Mouse (Mus musculus): ENCODE data around the gene Chil5. TPM values are rescaled to one million over a fixed set of nuclear protein-coding genes. Genes with fewer than 3 reads are reported as not detected.

Chil5 gene
- total RNA-seq, 2 experiments from 2014 or later: not detected

Other genes starting within 250 kb of the Chil5 start
- gene Rap1a, start 231.5 kb downstream of the Chil5 start, total RNA-seq (2021): 10 to 100 TPM; 61.0 to 63.1 TPM
- 1 to 10 TPM in 1 of 2 experiments, under 1 TPM in 1; 0.98 to 1.1 TPM for gene Adora3, start 162.0 kb downstream of the Chil5 start, total RNA-seq (2021)
- not detected for gene Tmigd3, start 161.9 kb downstream of the Chil5 start, total RNA-seq (2021)
- 1 to 10 TPM; 1.6 to 1.8 TPM for gene I830077J02Rik, start 100.2 kb downstream of the Chil5 start, total RNA-seq (2021)
- gene Wdr77, start 73.4 kb downstream of the Chil5 start, total RNA-seq (2021): 10 to 100 TPM; 43.4 to 53.4 TPM
- 100 to 1,000 TPM; 247 to 264 TPM for gene Atp5f1, start 72.7 kb downstream of the Chil5 start, total RNA-seq (2021)
- gene Ovgp1, start 59.1 kb downstream of the Chil5 start, total RNA-seq (2021): 1 to 10 TPM; 2.0 to 2.4 TPM
- not detected for gene Pifo, start 18.2 kb downstream of the Chil5 start, total RNA-seq (2021)
- gene Chia1, start 80.4 kb upstream of the Chil5 start, total RNA-seq (2021): 1 to 10 TPM in 1 of 2 experiments, under 1 TPM in 1; 0.49 to 1.8 TPM
- not detected for gene Chil3, start 134.8 kb upstream of the Chil5 start, total RNA-seq (2021)
- gene Chil4, start 186.7 kb upstream of the Chil5 start, total RNA-seq (2021): not detected

Data from left cerebral cortex, adult 18-20 months (tissue).